Mouse (Mus musculus): ENCODE measurements at regions not wholly inside any gene's neighbourhood (a gene's known extent, or its start where the extent isn't known, plus 50 kb on each side); places are given as distances from the start of the nearest gene placed in this dataset.

DNA sequence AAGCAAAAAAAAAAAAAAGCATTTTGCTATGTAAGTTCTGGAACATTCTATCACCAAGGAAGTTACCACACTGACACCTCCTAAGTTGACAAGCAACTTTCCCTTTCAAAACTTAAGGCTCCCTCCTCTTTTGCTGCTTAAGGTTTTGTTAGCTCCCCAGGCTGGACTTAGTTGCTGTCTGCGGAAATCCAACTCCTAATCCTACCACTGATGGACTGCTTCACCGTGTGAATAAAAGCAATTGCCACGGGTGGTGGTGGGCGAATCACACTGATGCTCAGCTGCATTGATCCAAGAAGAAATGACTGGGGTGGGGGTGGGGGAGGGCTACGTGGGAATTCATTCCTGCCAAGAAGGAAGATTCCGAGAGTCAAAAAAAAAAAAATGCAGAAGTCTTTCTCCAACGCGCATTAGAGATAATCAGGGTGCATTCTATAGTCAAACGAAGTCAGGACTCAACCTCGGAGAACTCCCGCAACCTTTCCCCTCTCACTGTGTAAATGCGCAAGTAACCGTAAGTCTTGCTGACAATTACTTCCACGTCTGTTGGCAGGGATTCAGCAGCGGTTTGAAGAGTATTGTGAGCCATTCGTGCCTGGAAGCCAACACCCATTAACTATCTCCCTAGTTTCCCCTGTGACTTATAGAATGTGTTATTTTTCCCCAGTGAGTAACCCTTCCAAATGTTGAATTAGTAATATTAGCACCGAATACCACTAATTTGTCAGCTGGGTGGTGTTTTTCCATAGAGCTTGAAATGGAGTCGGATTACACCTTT lies 358.8 kb downstream of the Adgrl2 start:
- no peak for TF ChIP-seq CTCF (IDR thresholded peaks at IDR 0.05; ENCODE audit: borderline replicate concordance, extremely low read depth, insufficient read depth, insufficient read length)
- no peak for TF ChIP-seq POLR2A (IDR thresholded peaks at IDR 0.05; ENCODE audit: borderline replicate concordance, extremely low read depth, insufficient read depth, insufficient read length, poor library complexity, severe bottlenecking)
